In the genomic region with DNA sequence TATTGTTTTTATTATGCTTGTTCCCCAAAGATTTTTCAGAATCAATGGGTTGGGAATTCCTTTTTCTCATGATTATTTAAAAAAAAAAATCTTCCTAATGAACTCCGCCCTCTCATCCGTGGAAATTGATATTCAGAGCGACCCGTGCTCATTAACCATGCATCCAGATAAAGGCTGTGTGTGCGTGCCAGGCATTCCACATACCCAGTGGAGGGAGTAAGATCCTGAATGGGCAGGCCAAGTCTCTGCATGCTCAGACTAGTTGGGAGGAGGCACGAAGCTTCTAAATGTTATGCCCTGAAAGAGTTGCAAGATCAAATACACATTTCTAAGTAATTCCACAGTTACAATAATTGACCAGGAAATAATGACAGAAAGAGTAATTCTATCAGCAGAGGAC, we compare ENCODE assay signal across 13 mouse cellular contexts. TPM values are rescaled to one million over a fixed set of nuclear protein-coding genes. Genes with fewer than 3 reads are reported as not detected.
A peak's percentile ranks its signal among the peaks of the same experiment; 100 is the strongest.
DNase-seq lines count a peak whose midpoint lies in the region; ATAC-seq and TF ChIP-seq lines count a peak whose summit lies in the region.
"Had no signal": no experiment of that assay in that cellular context is flagged by ENCODE, and none has a peak within 500 bp of the region (broad histone marks: within the 10 kb centered on the region; RNA-seq: fewer than 3 reads in every experiment).

No protein-coding gene starts in this region.

- no peaks in the 10 kb centered on the region for H3K9me3 ChIP-seq in embryonic facial prominence, embryonic 11.5 days (replicated peaks; ENCODE audit: control insufficient read depth, low read length)
- H3K9me3 ChIP-seq in embryonic facial prominence, embryonic 10.5 days, result no peaks in the 10 kb centered on the region
- H3K9me3 ChIP-seq in embryonic facial prominence, embryonic 14.5 days (ENCODE audit: control insufficient read depth, low read length), result no peaks in the 10 kb centered on the region
- H3K9me3 ChIP-seq in liver, postnatal 0 days (ENCODE audit: low read length), result no peaks in the 10 kb centered on the region
- H3K9me3 ChIP-seq: heart, embryonic 15.5 days; liver, embryonic 12.5 days had no signal

- no peak overlapping the region for H3K27ac ChIP-seq in embryonic facial prominence, embryonic 11.5 days (replicated peaks; ENCODE audit: low read depth, low read length)
- H3K27ac ChIP-seq in embryonic facial prominence, embryonic 10.5 days (replicated peaks), result no peak overlapping the region
- no peak overlapping the region for H3K27ac ChIP-seq in embryonic facial prominence, embryonic 14.5 days (replicated peaks; ENCODE audit: low read depth, low read length)
- no peak overlapping the region for H3K27ac ChIP-seq in liver, postnatal 0 days (ENCODE audit: low read depth)
- H3K27ac ChIP-seq: heart, embryonic 15.5 days; liver, embryonic 12.5 days; macrophage had no signal

- no peaks in the 10 kb centered on the region for H3K27me3 ChIP-seq in embryonic facial prominence, embryonic 11.5 days (ENCODE audit: control insufficient read depth, insufficient read depth, low read length)
- no peaks in the 10 kb centered on the region for H3K27me3 ChIP-seq in embryonic facial prominence, embryonic 10.5 days (replicated peaks; ENCODE audit: low read depth, poor library complexity, severe bottlenecking)
- no peaks in the 10 kb centered on the region for H3K27me3 ChIP-seq in embryonic facial prominence, embryonic 14.5 days (replicated peaks; ENCODE audit: control insufficient read depth, insufficient read depth, low read length)
- H3K27me3 ChIP-seq in liver, postnatal 0 days (ENCODE audit: insufficient read depth, low read length), result no peaks in the 10 kb centered on the region
- H3K27me3 ChIP-seq: heart, embryonic 15.5 days; liver, embryonic 12.5 days had no signal

- intact Hi-C loops in gastrocnemius, postnatal 36 days (cut with DNase I), result no loop called here

- TF ChIP-seq CTCF in liver, postnatal 0 days (IDR thresholded peaks at IDR 0.05; ENCODE audit: low read depth), result no peak

- no peaks in the 10 kb centered on the region for H3K4me1 ChIP-seq in embryonic facial prominence, embryonic 11.5 days (ENCODE audit: control insufficient read depth, insufficient read depth, low read length)
- no peaks in the 10 kb centered on the region for H3K4me1 ChIP-seq in embryonic facial prominence, embryonic 10.5 days
- no peaks in the 10 kb centered on the region for H3K4me1 ChIP-seq in embryonic facial prominence, embryonic 14.5 days (ENCODE audit: control insufficient read depth, insufficient read depth, low read length)
- H3K4me1 ChIP-seq in liver, postnatal 0 days (ENCODE audit: insufficient read depth), result no peaks in the 10 kb centered on the region
- H3K4me1 ChIP-seq: heart, embryonic 15.5 days; liver, embryonic 12.5 days had no signal

- no peak overlapping the region for H3K9ac ChIP-seq in embryonic facial prominence, embryonic 11.5 days (replicated peaks; ENCODE audit: low read length)
- no peak overlapping the region for H3K9ac ChIP-seq in embryonic facial prominence, embryonic 14.5 days (ENCODE audit: low read depth, low read length)
- H3K9ac ChIP-seq in liver, postnatal 0 days (replicated peaks), result no peak overlapping the region
- H3K9ac ChIP-seq: heart, embryonic 15.5 days; liver, embryonic 12.5 days had no signal

- DNase-seq in embryonic facial prominence, embryonic 11.5 days (ENCODE audit: low spot score), result peak; percentile 13
- DNase-seq in embryonic facial prominence, embryonic 10.5 days (ENCODE audit: low spot score), result no peak
- DNase-seq in embryonic facial prominence, embryonic 14.5 days (ENCODE audit: low spot score), result peak; percentile 78
- peak; percentile 19 for DNase-seq in kidney, adult 18-20 months
- DNase-seq in kidney, postnatal 4 days, result peak; percentile 12 to 30
- no peak for DNase-seq in thymus, postnatal 0 days (ENCODE audit: low spot score)
- no peak for DNase-seq in liver, postnatal 0 days
- DNase-seq in gastrocnemius, postnatal 36 days, result no peak
- DNase-seq: gastrocnemius, postnatal 25 days; thymus, postnatal 36 days had no signal

- no peak for TF ChIP-seq EP300 in liver, postnatal 0 days (IDR thresholded peaks at IDR 0.05; ENCODE audit: low read depth)

- no peak for ATAC-seq in embryonic facial prominence, embryonic 11.5 days (replicated peaks; ENCODE audit: insufficient number of reproducible peaks, low FRiP score, low TSS enrichment, low read depth)
- peak; percentile 82; the same call in 1 of the 2 replicates for ATAC-seq in embryonic facial prominence, embryonic 14.5 days (ENCODE audit: low read depth)
- ATAC-seq in liver, postnatal 0 days, result no peak
- ATAC-seq: liver, embryonic 12.5 days had no signal

- no peak overlapping the region for H3K4me2 ChIP-seq in embryonic facial prominence, embryonic 11.5 days (ENCODE audit: low read depth, low read length)
- H3K4me2 ChIP-seq in embryonic facial prominence, embryonic 14.5 days (ENCODE audit: low read depth, low read length), result no peak overlapping the region
- H3K4me2 ChIP-seq in liver, postnatal 0 days (ENCODE audit: low read depth, low read length), result no peak overlapping the region
- H3K4me2 ChIP-seq: heart, embryonic 15.5 days; liver, embryonic 12.5 days had no signal

- H3K4me3 ChIP-seq in embryonic facial prominence, embryonic 11.5 days (ENCODE audit: low read depth, low read length), result no peak overlapping the region
- H3K4me3 ChIP-seq in embryonic facial prominence, embryonic 10.5 days, result no peak overlapping the region
- H3K4me3 ChIP-seq in embryonic facial prominence, embryonic 14.5 days (ENCODE audit: low read depth, low read length), result no peak overlapping the region
- no peak overlapping the region for H3K4me3 ChIP-seq in liver, postnatal 0 days (ENCODE audit: low read depth, low read length)
- H3K4me3 ChIP-seq: heart, embryonic 15.5 days; liver, embryonic 12.5 days had no signal

- no peaks in the 10 kb centered on the region for H3K36me3 ChIP-seq in embryonic facial prominence, embryonic 11.5 days (replicated peaks; ENCODE audit: control insufficient read depth, insufficient read depth, low read depth, low read length)
- no peaks in the 10 kb centered on the region for H3K36me3 ChIP-seq in embryonic facial prominence, embryonic 10.5 days (replicated peaks)
- H3K36me3 ChIP-seq in embryonic facial prominence, embryonic 14.5 days (ENCODE audit: control insufficient read depth, insufficient read depth, low read length), result no peaks in the 10 kb centered on the region
- H3K36me3 ChIP-seq in liver, postnatal 0 days (replicated peaks; ENCODE audit: insufficient read depth, low read length), result no peaks in the 10 kb centered on the region
- H3K36me3 ChIP-seq: heart, embryonic 15.5 days; liver, embryonic 12.5 days had no signal

- 71% methylated on average over 6 of the region's 6 CpGs for WGBS in embryonic facial prominence, embryonic 11.5 days
- WGBS in embryonic facial prominence, embryonic 10.5 days, result 82% methylated on average over 6 of the region's 6 CpGs
- 64% methylated on average over 6 of the region's 6 CpGs for WGBS in embryonic facial prominence, embryonic 14.5 days
- 85% methylated on average over 6 of the region's 6 CpGs for WGBS in liver, postnatal 0 days (ENCODE audit: insufficient replicate concordance)

RNA-seq across cellular contexts. Expression of gene Rgs2, which starts 26.5 kb away (rescaled TPM):
- polyA plus RNA-seq in embryonic facial prominence, embryonic 11.5 days (2014; fragmentation: Nextera tagmentation; extraction: Ambion mirVana), result 67.8 and 86.1 TPM in 2 replicates
- polyA plus RNA-seq in embryonic facial prominence, embryonic 10.5 days (2016; fragmentation: Nextera tagmentation; extraction: Ambion mirVana), result 33.5 and 38.3 TPM in 2 replicates
- 49.2 and 52.4 TPM in 2 replicates for polyA plus RNA-seq in embryonic facial prominence, embryonic 14.5 days (2014; fragmentation: Nextera tagmentation; extraction: Ambion mirVana)
- polyA plus RNA-seq in thymus, postnatal 0 days (2015; fragmentation: Nextera tagmentation; extraction: Ambion mirVana), result 61.4 and 61.7 TPM in 2 replicates
- polyA plus RNA-seq in liver, postnatal 0 days (2015; fragmentation: Nextera tagmentation; extraction: Ambion mirVana), result 26.0 and 27.8 TPM in 2 replicates
- 1 to 10 TPM; 6.9 to 7.9 TPM for total RNA-seq in gastrocnemius, postnatal 36 days (2021)

Comparison
In these comparisons a context has a peak if more than half of its experiments do, and no peak if none do; other contexts are left out.
1. DNase-seq: peak in embryonic facial prominence, embryonic 11.5 days (single experiment), embryonic facial prominence, embryonic 14.5 days (single experiment), kidney, adult 18-20 months (single experiment) and kidney, postnatal 4 days (2 of 2); none in embryonic facial prominence, embryonic 10.5 days (single experiment), thymus, postnatal 0 days (single experiment), liver, postnatal 0 days (single experiment) and gastrocnemius, postnatal 36 days (0 of 2).